Mouse (Mus musculus) heart, postnatal 0 days (tissue): Measurements from ENCODE around the gene Zbtb16.

ENCODE experiments used
- CTCF ChIP-seq: IDR thresholded peaks from 2 replicates; pipeline ENCODE4 v1.5.1; 2016; ENCODE audit warnings: antibody characterized with exemption, control low read depth, low read depth
- EP300 ChIP-seq: IDR thresholded peaks from 2 replicates; pipeline ENCODE4 v1.6.1; 2016; ENCODE audit warnings: antibody characterized with exemption, low read depth

DNA sequence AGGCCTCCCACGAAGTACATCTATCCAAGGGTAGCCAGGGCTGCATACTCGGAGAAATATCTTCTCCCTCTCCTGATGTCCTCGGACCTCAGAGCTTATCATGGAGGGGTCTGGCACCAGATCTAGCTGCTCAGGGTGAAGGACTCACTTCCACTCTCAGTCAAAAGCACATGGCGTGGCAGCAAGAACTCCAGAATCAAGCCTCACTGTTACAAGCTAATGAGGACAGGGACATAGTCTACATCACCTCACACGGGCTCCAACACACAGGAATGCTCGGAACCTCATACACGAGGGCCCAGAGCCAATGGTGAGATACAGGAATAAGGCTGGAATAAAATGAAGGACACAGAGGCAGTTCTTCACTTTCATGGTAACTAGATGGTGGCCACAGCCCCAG, 7.2 kb downstream of the Zbtb16 start:
- no peak for TF ChIP-seq EP300
- TF ChIP-seq CTCF: no peak
